Mouse (Mus musculus) G1E (cell line): ENCODE data around the gene Slc31a1.

Source experiments
- CTCF ChIP-seq: IDR thresholded peaks from 2 replicates; pipeline ENCODE4 v1.5.1; 2012; ENCODE audit warnings: low read depth, low read length, inconsistent platforms, mixed read lengths
- POLR2AphosphoS5 ChIP-seq: IDR thresholded peaks from 2 replicates; pipeline ENCODE4 v1.6.1; 2012; ENCODE audit warnings: low read depth, low read length, inconsistent platforms; ENCODE audit not compliant: insufficient replicate concordance

GRCm38 (mm10) chr4:62419091-62419490, 58.6 kb downstream of the Slc31a1 start:
- TF ChIP-seq CTCF (no peak), POLR2AphosphoS5 (no peak)
